Mouse (Mus musculus) brain, embryonic 14.5 days (tissue): ENCODE measurements at regions not wholly inside any gene's neighbourhood (a gene's known extent, or its start where the extent isn't known, plus 50 kb on each side); places are given as distances from the start of the nearest gene placed in this dataset.

ENCODE experiments used
- CTCF ChIP-seq: fragments of 200-500 bp; IDR thresholded peaks from 2 replicates; pipeline ENCODE4 v1.5.1; 2012; ENCODE audit warnings: inconsistent platforms, mild to moderate bottlenecking, moderate library complexity, borderline replicate concordance; ENCODE audit not compliant: insufficient read depth, insufficient read length; ENCODE audit errors: extremely low read depth
- POLR2A ChIP-seq: fragments of 200-500 bp; IDR thresholded peaks from 2 replicates; pipeline ENCODE4 v1.6.1; 2012; ENCODE audit warnings: mild to moderate bottlenecking, inconsistent platforms, borderline replicate concordance; ENCODE audit not compliant: poor library complexity, insufficient read depth, insufficient read length, severe bottlenecking; ENCODE audit errors: extremely low read depth

GRCm38 (mm10) chr11:8219911-8220310 is 444.4 kb downstream of the Tns3 start:
- no peak for TF ChIP-seq CTCF
- TF ChIP-seq POLR2A = no peak
